Mouse (Mus musculus): ENCODE data around the gene Syngr1.

The Syngr1 gene

DNA sequence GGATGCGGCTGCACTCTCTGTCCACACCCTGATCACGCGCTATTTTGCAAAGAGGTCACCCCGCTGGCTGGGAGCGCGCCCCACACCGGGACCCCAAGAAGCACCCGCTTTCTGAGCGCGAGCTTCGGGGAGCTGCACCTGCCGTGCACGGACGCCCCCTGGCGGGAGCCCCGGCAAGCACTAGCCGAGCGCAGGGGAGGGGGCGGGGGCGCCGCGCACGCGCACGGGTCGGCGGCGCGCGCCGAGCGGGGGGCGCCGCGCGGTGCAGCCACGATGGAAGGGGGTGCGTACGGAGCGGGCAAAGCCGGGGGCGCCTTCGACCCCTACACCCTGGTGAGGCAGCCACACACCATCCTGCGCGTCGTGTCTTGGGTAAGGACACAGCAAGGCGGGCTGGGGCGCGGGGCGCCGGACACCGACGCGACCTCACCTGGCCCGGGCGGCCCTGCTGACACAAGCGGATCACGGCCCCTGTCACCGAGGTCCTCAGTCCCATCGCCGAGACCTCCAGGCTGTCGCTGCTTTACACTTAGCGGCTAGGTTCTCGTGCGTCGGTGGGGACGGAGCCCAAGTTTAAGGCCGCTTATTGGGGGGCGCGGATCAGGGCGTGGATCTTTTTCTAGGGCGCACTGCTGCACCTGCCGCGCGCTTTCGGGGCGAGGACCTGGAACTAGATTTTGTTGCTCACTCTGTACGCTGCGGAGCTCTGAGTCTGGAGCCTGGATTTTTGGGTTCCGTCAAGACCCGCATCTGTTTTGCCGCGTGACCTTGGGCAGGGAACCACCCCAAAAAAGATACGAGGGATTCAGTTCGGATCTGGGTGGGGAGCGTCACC is at the start of gene Syngr1, which contains the start of gene Rpl3:
Syngr1 (plus strand) TSS at position 214 of the 835 bp plus-strand sequence.
Rpl3 (minus strand) TSS at position 748 of the 835 bp plus-strand sequence.
- DNase-seq: peak; percentile 86

DNA sequence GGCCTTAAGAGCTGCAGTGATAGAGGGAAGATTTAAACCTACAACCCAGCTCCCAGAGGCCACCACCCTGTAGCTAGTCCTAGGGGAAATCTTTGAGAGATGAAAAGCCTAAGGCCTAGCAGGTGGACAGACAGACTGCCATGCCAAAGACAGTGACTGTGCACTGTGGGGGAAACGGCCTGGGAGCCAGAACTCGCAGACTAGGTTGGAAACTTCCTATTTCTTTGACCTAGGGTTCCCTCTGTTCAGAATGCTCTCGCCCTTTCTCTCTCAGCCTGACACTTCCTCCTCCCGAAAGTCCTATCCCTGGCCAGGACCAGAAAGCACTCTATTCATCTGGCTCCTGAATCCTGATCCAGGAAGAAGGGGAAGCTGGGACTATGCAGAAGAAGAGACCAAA is 49.0 kb upstream of the Syngr1 start:
- no peak for DNase-seq

DNA sequence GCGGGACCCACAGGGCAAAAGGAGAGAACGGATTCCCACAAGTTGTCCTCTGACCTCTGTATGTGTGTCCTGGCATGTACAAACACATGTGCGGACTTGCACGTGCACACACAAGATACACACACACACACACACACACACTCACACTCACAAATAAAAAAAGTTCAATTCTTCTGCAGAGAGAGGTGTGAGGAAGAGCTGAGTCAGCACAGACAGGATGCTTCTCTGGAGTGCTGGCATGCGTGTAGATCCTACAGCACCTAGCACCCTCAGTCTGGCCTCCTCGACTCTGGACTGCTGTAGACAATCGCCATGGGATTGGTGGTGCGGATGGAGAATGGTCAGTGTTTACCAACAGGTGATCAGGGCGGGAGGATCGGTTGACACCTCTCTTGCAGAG is 46.9 kb upstream of the Syngr1 start:
- no peak for DNase-seq

DNA sequence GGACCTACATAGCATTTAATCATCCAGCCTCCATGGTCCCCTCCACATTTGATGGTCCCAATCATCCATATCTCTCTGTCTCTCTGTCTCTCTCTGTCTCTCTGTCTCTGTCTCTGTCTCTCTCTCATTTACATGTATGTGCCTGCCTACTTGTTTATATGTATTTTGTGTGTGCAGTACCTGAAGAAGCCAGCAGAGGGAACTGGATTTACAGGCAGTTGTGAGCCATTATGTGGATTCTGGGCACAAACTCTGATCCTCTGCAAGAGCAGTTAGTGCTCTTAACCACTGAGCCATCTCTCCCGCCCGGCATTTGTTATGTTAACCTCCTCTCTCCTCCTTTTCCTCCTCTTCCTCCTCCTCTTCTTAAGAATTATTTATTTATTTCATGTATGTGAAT is 45.4 kb upstream of the Syngr1 start:
- no peak for DNase-seq

DNA sequence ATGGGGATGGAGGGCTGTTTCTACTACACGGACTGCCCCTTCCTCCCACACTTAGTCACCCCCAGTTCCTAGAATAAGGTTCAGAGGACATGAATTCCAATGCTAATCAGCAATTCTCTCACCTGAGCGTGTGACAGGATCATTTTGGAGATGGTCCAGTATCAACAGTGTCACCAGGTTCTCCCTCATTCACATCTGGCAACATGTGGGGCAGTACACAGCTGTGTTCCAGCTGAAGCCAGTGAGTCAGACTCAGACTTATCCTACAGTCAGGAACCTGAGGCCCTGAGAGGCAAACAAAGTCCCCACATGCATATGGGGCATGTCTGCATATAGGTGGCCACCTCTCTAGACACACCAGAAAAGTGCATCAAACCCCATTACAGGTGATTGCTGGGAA is 43.9 kb upstream of the Syngr1 start:
- no peak for DNase-seq

DNA sequence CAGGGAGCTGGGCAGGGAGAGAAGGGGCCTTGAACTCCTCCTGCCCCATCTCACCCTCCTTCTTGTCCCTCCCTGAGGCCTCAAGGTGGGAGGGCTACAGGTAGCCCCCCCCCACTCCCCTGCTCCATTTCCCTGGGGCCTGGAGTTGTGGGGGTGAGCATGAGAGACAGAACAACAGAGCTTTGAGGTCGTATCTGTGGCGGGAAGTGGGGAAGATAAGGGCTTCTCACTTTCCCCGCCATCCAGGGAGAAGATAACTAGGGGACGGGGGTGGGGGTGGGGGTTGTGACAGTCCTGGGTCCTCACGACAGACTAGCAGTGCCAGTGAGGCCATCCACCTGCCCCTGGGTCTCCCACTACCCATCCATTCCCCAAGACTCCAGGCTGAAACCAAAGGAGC is 43.2 kb upstream of the Syngr1 start:
- DNase-seq: no peak

DNA sequence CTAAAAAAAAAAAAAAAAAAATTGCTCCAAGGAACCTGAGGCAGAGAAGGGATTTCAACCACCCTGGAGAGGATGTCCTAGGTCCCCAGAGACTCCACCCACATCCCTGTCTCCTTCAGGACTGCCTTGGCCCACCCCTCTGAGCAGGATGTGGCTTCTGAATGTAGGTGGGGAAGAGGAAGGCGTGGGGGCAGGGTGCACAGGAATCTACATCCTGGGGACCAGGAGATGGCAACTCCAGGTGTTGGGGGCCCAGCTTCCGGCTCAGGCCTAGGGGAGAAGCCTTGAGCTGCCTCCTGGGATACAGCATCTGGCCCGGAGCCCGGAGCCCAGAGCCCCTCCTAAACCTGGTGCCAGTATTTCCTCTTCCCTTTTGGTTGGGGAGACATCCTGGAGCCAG is 41.0 kb upstream of the Syngr1 start:
- DNase-seq: no peak

DNA sequence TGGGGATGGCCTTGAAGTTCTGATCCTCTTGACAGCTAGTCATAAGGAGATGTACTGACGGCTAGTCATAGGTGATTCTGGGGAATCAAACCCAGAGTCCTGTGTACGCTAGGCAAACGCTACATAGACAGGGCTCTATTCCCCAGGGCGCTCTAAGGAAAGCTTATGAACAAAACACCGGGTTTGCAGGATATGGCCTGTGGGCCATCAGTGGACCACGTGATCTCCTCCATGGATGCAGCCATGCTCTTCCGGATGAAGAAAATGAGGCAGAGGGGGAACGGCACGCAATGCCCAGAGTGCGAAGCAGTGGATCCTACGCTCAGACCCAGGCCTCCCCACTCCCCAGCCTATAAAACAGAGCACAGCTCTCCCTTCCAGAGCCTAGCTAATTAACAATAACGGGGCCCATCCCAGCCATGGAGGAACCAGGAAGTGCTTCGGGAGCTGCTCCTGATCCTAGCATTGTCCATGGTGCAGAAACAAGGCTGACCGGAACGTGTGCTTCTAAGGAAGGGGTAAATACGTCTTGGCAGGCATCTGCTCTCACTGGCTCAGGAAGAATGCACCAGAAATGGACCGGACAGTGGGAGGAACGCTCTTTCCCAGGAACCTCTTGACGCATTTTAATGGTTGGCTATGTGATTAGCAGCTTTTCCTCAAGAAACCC is 39.9 kb upstream of the Syngr1 start:
- DNase-seq: no peak

DNA sequence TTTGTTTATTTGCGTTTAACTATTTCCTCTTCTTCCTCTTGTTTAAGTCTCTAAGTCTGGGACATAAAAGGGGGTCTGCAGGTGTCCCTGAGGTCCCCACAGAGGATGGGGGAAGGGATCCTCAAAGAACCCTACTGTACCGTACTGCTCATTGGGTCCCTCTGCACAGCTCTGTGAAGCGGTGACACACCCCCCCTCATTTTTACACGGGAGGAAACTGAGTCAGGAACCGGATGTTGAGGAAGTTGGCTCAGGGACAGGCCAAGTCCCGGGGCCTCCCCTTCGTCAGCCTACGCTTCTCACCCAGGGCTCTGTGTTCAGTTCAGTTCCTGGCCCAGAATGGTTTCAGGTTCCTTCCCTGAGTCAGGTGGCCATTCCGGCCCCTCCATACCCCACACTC is 39.4 kb upstream of the Syngr1 start:
- DNase-seq: no peak

DNA sequence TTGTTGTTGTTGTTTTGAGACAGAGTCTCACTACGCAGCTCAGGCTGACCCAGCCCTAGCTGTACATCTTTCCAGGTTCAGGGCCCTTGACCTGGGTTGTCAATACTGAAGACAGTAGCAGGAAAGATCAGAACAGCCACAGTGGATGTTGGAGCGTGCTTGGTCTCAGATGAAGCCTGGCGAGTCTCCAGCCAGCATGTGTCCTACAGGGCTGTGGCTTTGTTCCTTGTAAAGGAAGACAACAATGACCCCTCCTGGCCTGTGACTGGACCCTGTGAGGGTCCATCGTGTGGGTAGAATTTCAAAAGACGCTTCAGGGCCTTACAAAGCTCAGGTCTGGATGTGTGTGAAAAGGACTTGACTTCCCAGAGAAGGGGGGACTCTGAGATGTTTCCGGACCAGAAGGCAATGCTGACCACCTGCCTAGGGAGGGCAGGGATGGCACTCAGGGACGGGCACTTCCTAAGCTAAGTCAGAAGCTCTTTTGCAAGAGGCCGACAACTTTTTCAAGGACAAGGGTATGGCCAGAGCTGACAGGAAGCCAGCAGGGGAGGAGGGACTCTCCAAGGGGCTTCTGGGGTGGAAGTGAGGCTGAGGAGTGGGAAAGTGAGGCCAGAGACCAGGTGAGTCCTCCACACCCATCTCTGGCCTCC is 37.6 kb upstream of the Syngr1 start:
- DNase-seq: no peak

DNA sequence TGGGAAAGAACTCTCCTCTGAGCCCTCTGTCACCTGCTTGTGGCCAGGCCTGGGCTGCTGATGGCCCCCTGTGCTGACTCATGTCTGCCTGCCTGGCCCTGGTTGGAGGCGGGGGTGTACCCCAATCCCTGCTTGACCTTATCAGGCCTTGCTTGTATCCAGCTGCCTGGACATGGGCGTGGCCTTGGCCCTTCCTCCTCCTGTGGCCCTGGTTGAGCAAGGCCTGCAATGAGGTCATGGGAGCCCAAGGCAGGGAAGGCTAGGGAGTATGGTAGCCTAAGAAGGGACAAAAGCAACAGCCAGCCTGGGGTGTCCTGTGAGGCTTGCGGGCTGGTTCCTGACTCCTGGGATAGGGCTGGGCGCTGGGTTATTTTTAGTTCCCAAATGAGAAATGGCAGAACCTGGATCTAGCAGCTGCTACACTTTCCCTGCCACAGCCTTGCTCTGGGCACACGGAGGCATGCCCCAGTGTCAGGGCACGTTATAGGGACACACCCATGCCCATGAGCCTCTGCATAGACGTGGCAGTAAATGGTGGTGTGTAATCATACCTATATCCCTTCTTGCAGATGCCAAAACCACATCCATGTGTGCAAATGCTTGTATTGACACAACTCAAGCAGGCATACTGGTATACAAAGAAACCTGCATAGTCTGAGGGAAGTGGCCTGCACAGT is 37.0 kb upstream of the Syngr1 start:
- no peak for DNase-seq

DNA sequence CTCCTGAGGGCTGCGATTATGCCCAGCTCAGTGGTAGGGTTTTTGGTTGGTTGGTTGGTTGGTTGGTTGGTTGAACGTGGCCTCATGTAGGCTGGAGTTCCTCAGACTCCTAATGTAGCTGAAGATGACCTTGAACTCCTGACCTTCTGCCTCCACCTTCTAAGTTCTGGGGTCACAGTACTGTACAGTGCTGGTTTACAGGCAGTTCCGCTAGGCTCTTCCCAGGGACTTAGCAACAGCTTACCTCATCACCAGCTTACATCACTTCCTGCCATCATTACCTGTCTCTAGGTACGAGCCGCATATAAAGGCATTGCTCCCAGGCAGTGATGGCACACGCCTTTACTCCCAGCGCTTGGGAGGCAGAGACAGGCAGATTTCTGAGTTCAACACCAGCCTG is 33.0 kb upstream of the Syngr1 start:
- DNase-seq: no peak

DNA sequence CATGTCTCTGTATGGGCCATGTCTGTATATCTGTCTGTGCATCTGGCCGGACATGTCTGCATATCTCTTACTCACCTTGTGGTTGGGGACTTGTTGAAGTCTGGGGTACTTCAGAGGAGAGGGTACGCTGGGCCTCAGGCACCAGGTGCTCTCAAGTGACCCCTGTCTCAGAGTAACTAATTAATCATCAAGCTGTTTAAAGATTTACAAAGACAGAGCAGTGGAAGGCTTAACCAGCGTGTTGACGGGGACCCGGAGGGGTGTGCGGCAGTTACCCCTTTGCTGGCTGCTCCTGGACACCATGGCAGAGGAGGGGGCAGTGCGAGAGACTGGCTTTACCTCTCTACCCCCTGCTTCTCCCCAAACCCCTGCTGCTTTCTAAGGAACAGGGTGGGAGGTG is 31.5 kb upstream of the Syngr1 start:
- no peak for DNase-seq

DNA sequence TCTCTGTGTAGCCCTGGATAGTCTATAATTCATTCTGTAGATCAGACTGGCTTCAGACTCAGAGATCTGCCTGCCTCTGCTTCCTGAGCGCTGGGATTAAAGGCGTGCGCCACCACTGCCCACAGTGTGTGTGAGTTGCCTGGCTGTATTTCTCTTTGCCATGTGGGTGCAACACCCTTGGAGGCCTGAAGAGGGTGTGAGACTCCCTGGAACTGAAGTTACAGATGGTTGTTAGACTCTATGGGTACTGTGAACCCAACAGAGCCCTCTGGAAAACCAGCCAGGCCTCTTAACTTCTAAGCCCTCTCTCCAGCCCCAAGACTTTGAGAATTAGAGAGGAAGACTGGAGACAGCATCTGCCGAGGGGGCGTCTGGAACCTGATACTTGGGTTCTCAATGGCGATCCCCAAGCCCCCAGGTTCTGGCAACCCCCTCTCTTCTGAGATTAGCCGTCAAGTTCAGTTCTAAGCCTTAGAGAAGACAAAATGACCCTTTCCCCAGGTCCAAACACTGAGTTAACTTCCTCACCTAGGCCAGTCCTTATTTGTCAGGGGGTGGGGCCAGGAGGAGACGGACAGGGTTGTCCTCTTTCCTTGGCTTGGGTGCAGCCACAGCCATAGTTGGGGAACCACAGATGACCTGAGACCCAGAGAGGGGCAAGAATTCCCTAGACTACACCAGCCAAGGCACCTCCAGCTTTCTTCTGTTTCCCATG is 30.6 kb upstream of the Syngr1 start:
- DNase-seq: no peak

DNA sequence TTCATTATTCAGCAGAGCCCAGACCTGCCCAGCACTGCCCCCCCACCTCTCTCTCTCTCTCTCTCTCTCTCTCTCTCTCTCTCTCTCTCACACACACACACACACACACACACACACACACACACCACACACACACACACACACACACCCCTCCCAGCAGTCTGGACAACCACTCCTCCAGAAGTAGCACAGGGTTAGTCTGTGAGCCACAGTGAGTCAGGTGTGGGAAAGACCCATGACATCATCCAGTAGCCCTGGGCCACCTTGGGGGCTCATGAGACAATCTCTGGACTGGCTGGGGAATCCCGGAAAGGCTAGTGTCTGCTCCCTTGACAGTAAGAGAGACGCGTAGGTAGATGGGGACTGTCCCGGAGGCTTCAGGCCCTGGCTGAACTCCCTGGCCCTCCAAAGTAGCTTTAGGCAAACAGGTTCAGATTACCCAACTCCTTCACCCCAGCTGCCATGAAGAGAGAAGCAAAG is 30.0 kb upstream of the Syngr1 start:
- no peak for DNase-seq

DNA sequence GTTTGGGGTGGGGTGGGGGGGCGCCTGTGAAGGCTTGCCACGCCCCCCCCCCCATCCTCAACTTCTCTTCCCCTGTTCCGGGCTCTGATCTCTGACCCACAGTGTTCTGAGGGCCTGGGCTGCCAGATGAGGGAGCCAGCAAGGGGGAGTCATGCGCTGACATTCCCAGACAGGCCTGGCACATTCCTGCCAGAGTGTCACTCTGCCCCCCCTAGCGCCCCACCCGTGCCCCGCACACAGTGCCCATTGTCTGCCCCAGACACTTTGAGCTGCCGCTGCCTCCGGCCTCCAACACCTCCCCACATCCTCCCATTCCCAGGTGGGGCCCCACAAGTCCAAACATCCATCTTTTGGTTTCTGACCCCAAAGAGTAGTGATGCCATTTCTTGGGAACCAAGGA is 28.8 kb upstream of the Syngr1 start:
- DNase-seq: no peak

DNA sequence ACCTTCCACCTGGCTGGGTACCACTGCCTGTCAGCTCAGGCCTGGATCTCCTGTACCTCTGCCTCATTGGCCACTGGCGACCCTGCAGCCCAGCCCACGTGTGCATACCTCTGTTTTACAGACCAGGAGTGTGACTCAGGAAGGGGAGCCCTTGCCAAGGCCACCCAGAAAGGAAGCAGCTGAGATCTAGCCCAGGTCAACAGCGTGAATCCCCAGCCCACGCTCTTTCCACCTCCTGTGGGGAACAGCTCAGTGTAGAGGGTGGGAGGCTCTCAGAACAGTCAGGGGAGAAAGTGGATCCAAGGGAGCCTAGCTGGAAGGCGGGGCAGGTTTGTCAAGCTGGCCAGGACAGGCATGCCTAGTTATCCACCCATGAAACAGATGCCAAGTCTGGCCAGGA is 28.3 kb upstream of the Syngr1 start:
- DNase-seq: no peak

DNA sequence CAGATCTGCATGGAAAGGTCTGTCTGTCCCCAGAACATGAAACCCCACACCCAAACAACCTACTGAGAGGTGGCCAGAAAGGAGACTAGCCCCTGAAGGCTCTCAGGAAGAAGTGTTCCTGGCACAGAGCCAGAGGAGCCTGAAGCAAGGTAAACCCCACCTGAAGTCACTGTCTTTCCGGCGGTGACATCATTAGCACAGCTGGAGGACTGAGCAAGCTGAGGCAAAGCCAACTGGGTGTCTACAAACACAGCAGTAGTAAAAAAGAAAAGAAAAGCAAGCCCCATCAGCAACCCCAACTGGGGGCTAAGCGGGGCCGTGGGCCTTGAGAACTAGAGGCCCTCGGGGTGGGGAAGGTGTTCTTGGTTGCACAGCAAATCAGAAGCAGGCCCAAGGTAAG is 26.2 kb upstream of the Syngr1 start:
- DNase-seq: no peak

DNA sequence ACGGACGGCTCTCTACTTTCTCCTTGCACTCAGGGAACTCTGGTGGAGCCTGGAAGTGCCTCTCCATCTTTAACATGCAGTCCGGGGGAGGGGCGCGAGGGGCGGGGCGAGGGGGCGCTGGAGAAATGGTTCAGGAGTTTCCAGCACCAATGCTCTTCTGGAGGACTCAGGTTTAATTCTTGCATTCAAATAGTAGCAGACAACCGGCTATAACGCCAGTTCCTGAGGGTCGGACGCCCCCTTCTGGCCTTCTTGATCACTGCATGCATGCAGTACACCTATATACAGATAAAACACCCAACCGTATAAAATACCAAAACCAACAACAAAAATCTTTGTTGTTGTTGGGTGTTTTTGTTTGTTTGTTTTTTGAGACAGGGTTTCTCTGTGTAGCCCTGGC is 25.7 kb upstream of the Syngr1 start:
- no peak for DNase-seq

DNA sequence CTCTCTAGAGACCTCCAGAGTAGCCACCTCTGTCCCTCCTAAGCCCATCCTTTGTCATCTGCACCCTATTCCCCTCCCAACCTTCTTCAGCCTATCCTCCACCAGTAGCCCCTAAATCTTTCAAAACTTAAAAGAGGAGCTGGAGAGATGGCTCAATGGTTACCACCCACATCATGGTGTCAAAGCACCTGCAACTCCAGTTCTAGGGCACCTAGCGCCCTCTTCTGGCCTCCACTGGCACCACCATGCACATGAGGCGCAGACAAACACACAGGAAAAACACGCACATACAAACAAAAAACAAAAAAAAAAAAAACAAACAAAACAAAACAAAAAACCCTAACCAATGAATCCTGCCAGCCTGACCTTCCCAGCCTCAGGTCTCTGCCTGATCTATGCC is 24.6 kb upstream of the Syngr1 start:
- DNase-seq: no peak

DNA sequence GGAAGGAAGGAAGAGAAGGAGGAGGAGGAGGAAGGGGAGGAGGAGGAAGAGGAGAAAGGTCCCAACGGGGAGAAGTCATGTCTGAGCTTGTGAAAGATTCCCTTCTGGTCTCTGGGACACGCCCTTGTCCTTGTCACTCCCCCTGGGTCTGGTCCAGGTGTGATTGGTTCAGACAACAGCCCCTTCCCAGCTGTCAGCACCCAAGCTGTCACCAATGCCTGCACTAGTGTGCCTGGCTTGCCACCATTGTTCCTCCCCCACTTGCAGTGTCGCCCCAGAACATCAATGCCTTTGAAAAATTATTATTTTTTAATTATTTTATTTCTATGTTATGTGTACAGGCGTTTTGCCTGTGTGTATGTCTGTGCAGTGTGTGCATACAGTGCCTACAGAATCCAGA is 22.0 kb upstream of the Syngr1 start:
- DNase-seq: no peak

DNA sequence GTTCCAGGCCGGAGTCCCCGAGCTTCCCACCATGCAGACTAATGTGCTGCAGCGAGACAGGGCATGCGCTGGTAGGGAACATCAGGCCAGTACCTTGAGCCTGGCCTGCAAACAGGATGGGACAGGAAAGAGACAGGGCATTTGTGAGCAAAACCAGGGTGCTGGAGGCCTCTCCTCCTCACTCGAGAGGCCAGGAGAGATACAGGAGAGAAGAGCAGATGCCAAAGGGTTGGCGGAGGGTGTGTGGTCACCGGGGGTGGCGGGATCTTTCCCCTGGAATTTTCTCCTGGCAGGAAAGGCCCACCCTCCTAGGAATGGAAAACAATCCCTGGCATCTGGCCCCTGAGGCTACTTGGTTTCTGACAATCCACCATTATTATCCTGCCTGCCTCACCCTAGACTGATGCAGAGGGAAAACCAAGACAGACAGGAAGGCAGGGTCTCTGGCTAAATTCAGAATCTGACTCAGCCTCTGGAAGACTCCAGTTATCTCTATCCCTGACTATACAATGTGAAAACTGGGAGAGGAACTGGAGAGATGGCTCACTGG is 21.0 kb upstream of the Syngr1 start:
- DNase-seq: no peak

Data from cerebellum, adult 9-10 months (tissue).